Mouse (Mus musculus) myocyte (in vitro differentiated cells): ENCODE results near the gene Fbn1. TPM values are rescaled to one million over a fixed set of nuclear protein-coding genes. Genes with fewer than 3 reads are reported as not detected.

Experiments
- H3K27me3 ChIP-seq: one replicate; pipeline ENCODE4 v1.6.1; 2011; ENCODE audit not compliant: control insufficient read depth, insufficient read depth, insufficient read length
- H3K36me3 ChIP-seq: one replicate; pipeline ENCODE4 v1.6.1; 2011; ENCODE audit not compliant: control insufficient read depth, insufficient read depth
- H3K4me2 ChIP-seq: one replicate; pipeline ENCODE4 v1.6.1; 2011; ENCODE audit warnings: low read depth, control low read depth
- H3K4me3 ChIP-seq: one replicate; pipeline ENCODE4 v1.5.1; 2011; ENCODE audit warnings: mild to moderate bottlenecking, control low read depth, moderate library complexity
- H3K79me2 ChIP-seq: one replicate; pipeline ENCODE4 v1.6.1; 2011; ENCODE audit not compliant: control insufficient read depth, insufficient read depth
- H3ac ChIP-seq: one replicate; pipeline ENCODE4 v1.6.1; 2011; ENCODE audit not compliant: control insufficient read depth, insufficient read length
- CEBPB ChIP-seq: IDR thresholded peaks from 2 replicates; pipeline ENCODE4 v1.6.1; 2011; ENCODE audit warnings: mild to moderate bottlenecking, moderate library complexity; ENCODE audit not compliant: poor library complexity, insufficient read depth, severe bottlenecking
- E2F4 ChIP-seq: IDR thresholded peaks from one replicate; pipeline ENCODE4 v1.6.1; 2011; ENCODE audit warnings: mild to moderate bottlenecking, control low read depth, moderate library complexity; ENCODE audit not compliant: insufficient read depth
- MAX ChIP-seq: IDR thresholded peaks from one replicate; pipeline ENCODE4 v1.6.1; 2011; ENCODE audit warnings: low read depth, mild to moderate bottlenecking, control low read depth
- MYOD1 ChIP-seq, 3 experiments: IDR thresholded peaks; one replicate each; pipeline ENCODE4 v1.6.1; 2011; ENCODE audit warnings: control low read depth in 2 of 3, low read depth in 2 of 3, mild to moderate bottlenecking in 2 of 3, moderate library complexity in 1 of 3; ENCODE audit not compliant: insufficient read length in 2 of 3, control insufficient read depth in 1 of 3
- MYOG ChIP-seq, 3 experiments: IDR thresholded peaks; one replicate each; pipeline ENCODE4 v1.6.1; 2011; ENCODE audit warnings: control low read depth in 2 of 3, low read depth in 2 of 3, mild to moderate bottlenecking in 2 of 3; ENCODE audit not compliant: insufficient read length in 2 of 3, control insufficient read depth in 1 of 3, insufficient read depth in 1 of 3
- POLR2A ChIP-seq: IDR thresholded peaks from one replicate; pipeline ENCODE4 v1.6.1; 2011; ENCODE audit warnings: low read depth, mild to moderate bottlenecking, control low read depth, moderate library complexity; ENCODE audit not compliant: insufficient read length
- POLR2AphosphoS2 ChIP-seq: IDR thresholded peaks from one replicate; pipeline ENCODE4 v1.6.1; 2011; ENCODE audit warnings: low read depth, control low read depth; ENCODE audit not compliant: insufficient read length
- REST ChIP-seq: IDR thresholded peaks from one replicate; pipeline ENCODE4 v1.6.1; 2011; ENCODE audit warnings: mild to moderate bottlenecking, control low read depth, moderate library complexity; ENCODE audit not compliant: insufficient read depth, insufficient read length
- SRF ChIP-seq: IDR thresholded peaks from one replicate; pipeline ENCODE4 v1.6.1; 2011; ENCODE audit warnings: low read depth; ENCODE audit not compliant: control insufficient read depth, insufficient read length
- TCF12 ChIP-seq: IDR thresholded peaks from one replicate; pipeline ENCODE4 v1.6.1; 2011; ENCODE audit warnings: mild to moderate bottlenecking, control low read depth; ENCODE audit not compliant: poor library complexity, insufficient read depth, severe bottlenecking
- TCF3 ChIP-seq: IDR thresholded peaks from one replicate; pipeline ENCODE4 v1.6.1; 2011; ENCODE audit warnings: low read depth, control low read depth; ENCODE audit not compliant: insufficient read length
- USF1 ChIP-seq: IDR thresholded peaks from one replicate; pipeline ENCODE4 v1.6.1; 2011; ENCODE audit warnings: low read depth, mild to moderate bottlenecking, control low read depth, moderate library complexity
- polyA plus RNA-seq: library from polyadenylated mRNA; unstranded; fragments of >200 nt; fragmentation: generic; extraction: Trizol; gene quantifications from one replicate; pipeline ENCODE4 v1.2.1, GENCODE M21; 2012; ENCODE audit warnings: missing spikeins

Fbn1 gene
- polyA plus RNA-seq, 1 experiment: 125 TPM

- Histone ChIP-seq H3K36me3 (peaks cover 9% of the 10 kb centered on the region), H3K27me3 (no peaks in the 10 kb centered on the region), H3ac (no peak overlapping the region), H3K4me3 (no peak overlapping the region), H3K4me2 (no peak overlapping the region), H3K79me2 (no peaks in the 10 kb centered on the region)
- TF ChIP-seq MYOG (IDR thresholded peaks at IDR 0.05; ENCODE audit: control insufficient read depth in 1 of 3, insufficient read depth in 1 of 3, insufficient read length in 2 of 3, low read depth in 2 of 3) (no peak), TCF12 (no peak)
These were observed 244.7 kb downstream of the Fbn1 start for GRCm38 (mm10) chr2:125263056-125263455.

GRCm38 (mm10) chr2:125260326-125260725 is 247.5 kb downstream of the Fbn1 start:
- H3K4me2 ChIP-seq: no peak overlapping the region
- H3K4me3 ChIP-seq: no peak overlapping the region
- H3K36me3 ChIP-seq: peaks cover 22% of the 10 kb centered on the region
- TF ChIP-seq CEBPB (no peak), MAX (no peak), POLR2AphosphoS2 (no peak), SRF (no peak), E2F4 (no peak), POLR2A (no peak), MYOD1 (IDR thresholded peaks at IDR 0.05; ENCODE audit: control insufficient read depth in 1 of 3, insufficient read length in 2 of 3, low read depth in 2 of 3) (no peak)
- H3K27me3 ChIP-seq: no peaks in the 10 kb centered on the region
- H3K79me2 ChIP-seq: no peaks in the 10 kb centered on the region
- H3ac ChIP-seq: no peak overlapping the region

- Histone ChIP-seq H3K79me2 (peaks cover 3% of the 10 kb centered on the region), H3K4me2 (no peak overlapping the region), H3K4me3 (no peak overlapping the region), H3K36me3 (peaks cover 25% of the 10 kb centered on the region), H3K27me3 (no peaks in the 10 kb centered on the region), H3ac (no peak overlapping the region)
- TF ChIP-seq REST (no peak), TCF12 (no peak), CEBPB (no peak), MAX (no peak), TCF3 (no peak), USF1 (no peak), POLR2A (no peak), E2F4 (no peak), POLR2AphosphoS2 (no peak), MYOG (IDR thresholded peaks at IDR 0.05; ENCODE audit: control insufficient read depth in 1 of 3, insufficient read depth in 1 of 3, insufficient read length in 2 of 3, low read depth in 2 of 3) (no peak), MYOD1 (IDR thresholded peaks at IDR 0.05; ENCODE audit: control insufficient read depth in 1 of 3, insufficient read length in 2 of 3, low read depth in 2 of 3) (no peak), SRF (no peak)
These were observed 248.3 kb downstream of the Fbn1 start for GRCm38 (mm10) chr2:125259230-125260120.

GRCm38 (mm10) chr2:125255886-125256285 is 251.9 kb downstream of the Fbn1 start:
- Histone ChIP-seq H3K4me2 (no peak overlapping the region), H3K36me3 (peaks cover 42% of the 10 kb centered on the region), H3K79me2 (peaks cover 29% of the 10 kb centered on the region), H3K27me3 (no peaks in the 10 kb centered on the region), H3ac (no peak overlapping the region), H3K4me3 (no peak overlapping the region)
- TF ChIP-seq POLR2A: no peak
- TF ChIP-seq USF1: no peak
- TF ChIP-seq SRF: no peak
- no peak for TF ChIP-seq E2F4
- no peak for TF ChIP-seq MYOD1 (IDR thresholded peaks at IDR 0.05; ENCODE audit: control insufficient read depth in 1 of 3, insufficient read length in 2 of 3, low read depth in 2 of 3)
- no peak for TF ChIP-seq MAX
- no peak for TF ChIP-seq REST
- TF ChIP-seq CEBPB: no peak

GRCm38 (mm10) chr2:125254630-125255029 is 253.2 kb downstream of the Fbn1 start:
- H3K4me3 ChIP-seq: no peak overlapping the region
- no peak overlapping the region for H3K4me2 ChIP-seq
- H3K36me3 ChIP-seq: peaks cover 42% of the 10 kb centered on the region
- no peak overlapping the region for H3ac ChIP-seq
- peaks cover 40% of the 10 kb centered on the region for H3K79me2 ChIP-seq
- H3K27me3 ChIP-seq: no peaks in the 10 kb centered on the region
- TF ChIP-seq E2F4: no peak
